Mouse (Mus musculus): ENCODE data around the gene Pkdrej.
A peak's percentile ranks its signal among the peaks of the same experiment; 100 is the strongest.

DNA sequence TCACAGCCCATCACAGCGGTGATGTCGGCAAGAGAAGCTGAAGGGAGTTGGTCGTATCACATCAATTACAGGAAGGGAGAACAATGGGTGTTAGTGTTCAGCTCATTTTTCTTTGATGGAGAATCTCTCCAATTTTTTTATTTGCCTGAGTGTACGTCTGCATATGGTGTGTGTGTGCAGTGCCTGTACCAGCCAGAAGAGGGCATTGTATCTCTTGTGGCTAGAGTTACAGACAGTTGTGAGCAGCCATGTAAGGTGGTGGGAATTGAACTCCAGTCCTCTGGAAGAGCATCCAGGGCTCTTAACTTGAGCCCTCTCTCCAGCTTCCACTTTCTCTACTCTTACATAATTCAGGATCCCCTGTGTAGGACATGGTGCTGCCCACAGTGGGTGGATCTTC is 38.4 kb downstream of the Pkdrej start:
- TF ChIP-seq CTCF (IDR thresholded peaks at IDR 0.05; ENCODE audit: low read depth): peak; percentile 52
- TF ChIP-seq EP300 (IDR thresholded peaks at IDR 0.05; ENCODE audit: low read depth): no peak
